Mouse (Mus musculus): ENCODE data around the gene Myadml2. TPM values are rescaled to one million over a fixed set of nuclear protein-coding genes. Genes with fewer than 3 reads are reported as not detected.
"Not testable (repeated sequence)": the region's sequence is repeated elsewhere in the genome, so short reads cannot be mapped to it uniquely, and the experiment has no call there.

Myadml2 gene
- total and polyA plus RNA-seq, 3 experiments, result 0.68 TPM; not detected in 2

GRCm38 (mm10) chr11:120679909-120680308, 32.0 kb upstream of the Myadml2 start:
- dilution Hi-C loops (cut with MboI; ENCODE audit: extremely low pct_ligation_motif_present, extremely low pct_unique_long_range_greater_than_20kb, low sequenced_read_pairs), result no loop called here

GRCm38 (mm10) chr11:120676951-120677350, 29.0 kb upstream of the Myadml2 start:
- Histone ChIP-seq H3K4me1 (ENCODE audit: control insufficient read depth in 1 of 2, insufficient read depth in 2 of 2) (peaks cover 2 to 40% of the 10 kb centered on the region in 2 experiments; a peak in 2 of 4 replicates), H3K36me3 (replicated peaks in 1 of 2; ENCODE audit: control insufficient read depth in 1 of 2, insufficient read depth in 1 of 2, low read length in 1 of 2) (peaks cover 39 to 61% of the 10 kb centered on the region in 2 experiments), H3K4me2 (ENCODE audit: insufficient read depth, low read depth, poor library complexity, severe bottlenecking) (no peak overlapping the region), H3K9ac (ENCODE audit: insufficient read depth, low read depth) (no peak overlapping the region), H3K27me3 (replicated peaks) (no peaks in the 10 kb centered on the region), H3K4me3 (replicated peaks in 1 of 3; ENCODE audit: low read depth in 2 of 3, low read length in 2 of 3, poor library complexity in 1 of 3) (no peak overlapping the region), H3K9me3 (replicated peaks; ENCODE audit: low read length) (no peaks in the 10 kb centered on the region), H3K27ac (ENCODE audit: insufficient read depth, low read depth) (no peak overlapping the region), H3K79me2 (replicated peaks; ENCODE audit: control insufficient read depth, extremely low read depth, insufficient read depth, poor library complexity, severe bottlenecking) (peaks cover 4% of the 10 kb centered on the region; the same call in 1 of the 2 replicates)
- in situ Hi-C loops (cut with MboI; ENCODE audit: low pct_ligation_motif_present, low pct_unique_long_range_greater_than_20kb, low sequenced_read_pairs) (no loop called here), dilution Hi-C loops (cut with MboI; ENCODE audit: extremely low pct_ligation_motif_present, extremely low pct_unique_long_range_greater_than_20kb, low sequenced_read_pairs) (no loop called here)
- DNase-seq (ENCODE audit: extremely low read depth), result no peak
- TF ChIP-seq CHD1 (IDR thresholded peaks at IDR 0.05; ENCODE audit: low read depth, low read length) (no peak), USF2 (conservative IDR thresholded peaks at IDR 0.05; ENCODE audit: low read depth, low read length) (no peak), KAT2A (IDR thresholded peaks at IDR 0.05; ENCODE audit: insufficient replicate concordance, low read length) (no peak), MEF2A (IDR thresholded peaks at IDR 0.05; ENCODE audit: borderline replicate concordance, low read depth, low read length) (no peak), NELFE (IDR thresholded peaks at IDR 0.05; ENCODE audit: low read depth, low read length) (no peak), SIN3A (IDR thresholded peaks at IDR 0.05; ENCODE audit: low read length) (no peak), ELF1 (IDR thresholded peaks at IDR 0.05; ENCODE audit: low read depth, low read length) (no peak)

More at GRCm38 (mm10) chr11:120679909-120680308, 32.0 kb upstream of the Myadml2 start:
- peak; percentile 61 for DNase-seq (ENCODE audit: extremely low read depth)
- no peaks in the 10 kb centered on the region for H3K27me3 ChIP-seq (replicated peaks)
- no peaks in the 10 kb centered on the region for H3K9me3 ChIP-seq (replicated peaks; ENCODE audit: low read length)
- H3K4me2 ChIP-seq (ENCODE audit: insufficient read depth, low read depth, poor library complexity, severe bottlenecking), result no peak overlapping the region
- H3K4me3 ChIP-seq (replicated peaks in 1 of 3; ENCODE audit: low read depth in 2 of 3, low read length in 2 of 3, poor library complexity in 1 of 3), result no peak overlapping the region
- H3K27ac ChIP-seq (ENCODE audit: insufficient read depth, low read depth), result no peak overlapping the region
- TF ChIP-seq RCOR1 (conservative IDR thresholded peaks at IDR 0.05; ENCODE audit: low read depth, low read length) (no peak), PAX5 (IDR thresholded peaks at IDR 0.05; ENCODE audit: low read length) (no peak), SMC3 (IDR thresholded peaks at IDR 0.05; ENCODE audit: low read depth, low read length) (peak; percentile 93), CTCF (conservative IDR thresholded peaks at IDR 0.05 in 1 of 2, IDR thresholded peaks at IDR 0.05 in 1 of 2; ENCODE audit: low read depth in 2 of 2, low read length in 2 of 2) (peak in 1 of 2 experiments; percentile 84; a peak in 2 of 4 replicates), RAD21 (IDR thresholded peaks at IDR 0.05; ENCODE audit: low read depth, low read length) (peak; percentile 80), ZC3H11A (IDR thresholded peaks at IDR 0.05; ENCODE audit: low read depth, low read length) (peak; percentile 17; the same call in 1 of the 2 replicates), IRF4 (IDR thresholded peaks at IDR 0.05; ENCODE audit: low read depth, low read length) (no peak), POLR2AphosphoS2 (IDR thresholded peaks at IDR 0.05; ENCODE audit: low read depth, low read length) (no peak)
- no peaks in the 10 kb centered on the region; the same call in 1 of the 2 replicates for H3K79me2 ChIP-seq (replicated peaks; ENCODE audit: control insufficient read depth, extremely low read depth, insufficient read depth, poor library complexity, severe bottlenecking)
- H3K36me3 ChIP-seq (replicated peaks in 1 of 2; ENCODE audit: control insufficient read depth in 1 of 2, insufficient read depth in 1 of 2, low read length in 1 of 2), result peaks cover 45 to 89% of the 10 kb centered on the region in 2 experiments
- in situ Hi-C loops (cut with MboI; ENCODE audit: low pct_ligation_motif_present, low pct_unique_long_range_greater_than_20kb, low sequenced_read_pairs), result loop anchor here (10.0 kb wide), 1 partner anchor 55 kb away; the partner anchor contains the start of gene Sirt7
- no peak overlapping the region for H3K9ac ChIP-seq (ENCODE audit: insufficient read depth, low read depth)
- H3K4me1 ChIP-seq (ENCODE audit: control insufficient read depth in 1 of 2, insufficient read depth in 2 of 2), result peaks cover 0 to 21% of the 10 kb centered on the region in 2 experiments; a peak in 2 of 4 replicates

DNA sequence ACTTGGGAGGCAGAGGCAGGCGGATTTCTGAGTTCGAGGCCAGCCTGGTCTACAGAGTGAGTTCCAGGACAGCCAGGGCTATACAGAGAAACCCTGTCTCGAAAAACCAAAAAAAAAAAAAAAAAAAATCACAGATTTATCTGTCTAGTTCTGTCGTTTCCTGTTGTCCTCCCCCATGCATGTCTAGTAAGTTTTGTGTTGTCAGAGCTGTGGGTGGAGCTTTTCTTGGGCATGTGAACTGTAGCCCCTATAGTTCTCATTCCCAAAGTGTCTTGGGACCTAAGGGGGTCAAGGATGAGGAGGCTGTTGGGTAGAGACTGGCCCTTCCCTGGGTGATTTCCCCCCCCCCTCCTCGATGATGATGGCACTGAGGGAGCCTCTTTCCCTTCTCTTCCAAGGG, 27.9 kb upstream of the Myadml2 start:
- Histone ChIP-seq H3K36me3 (replicated peaks in 1 of 2; ENCODE audit: control insufficient read depth in 1 of 2, insufficient read depth in 1 of 2, low read length in 1 of 2) (peaks cover 36 to 55% of the 10 kb centered on the region in 2 experiments), H3K4me1 (ENCODE audit: control insufficient read depth in 1 of 2, insufficient read depth in 2 of 2) (peaks cover 2 to 43% of the 10 kb centered on the region in 2 experiments; a peak in 2 of 4 replicates)
- H3K9me3 ChIP-seq (replicated peaks; ENCODE audit: low read length); H3K4me2 ChIP-seq (ENCODE audit: insufficient read depth, low read depth, poor library complexity, severe bottlenecking); H3K9ac ChIP-seq (ENCODE audit: insufficient read depth, low read depth); H3K27ac ChIP-seq (ENCODE audit: insufficient read depth, low read depth); H3K27me3 ChIP-seq (replicated peaks); dilution Hi-C loops (cut with MboI; ENCODE audit: extremely low pct_ligation_motif_present, extremely low pct_unique_long_range_greater_than_20kb, low sequenced_read_pairs); in situ Hi-C loops (cut with MboI; ENCODE audit: low pct_ligation_motif_present, low pct_unique_long_range_greater_than_20kb, low sequenced_read_pairs); H3K4me3 ChIP-seq (replicated peaks in 1 of 3; ENCODE audit: low read depth in 2 of 3, low read length in 2 of 3, poor library complexity in 1 of 3); DNase-seq (ENCODE audit: extremely low read depth); H3K79me2 ChIP-seq (replicated peaks; ENCODE audit: control insufficient read depth, extremely low read depth, insufficient read depth, poor library complexity, severe bottlenecking): not testable (repeated sequence)
